Mouse (Mus musculus) testis, adult 2 months (tissue): ENCODE data around the gene Slfn2.

Experiments used
- CTCF ChIP-seq: fragments of 200-500 bp; IDR thresholded peaks from 2 replicates; pipeline ENCODE4 v1.5.1; 2012; ENCODE audit warnings: low read depth, mild to moderate bottlenecking, inconsistent platforms, low read length, moderate library complexity; ENCODE audit not compliant: control insufficient read depth, insufficient read depth, insufficient replicate concordance
- POLR2A ChIP-seq: fragments of 200-500 bp; IDR thresholded peaks from 2 replicates; pipeline ENCODE4 v1.6.1; 2012; ENCODE audit warnings: low read depth, mild to moderate bottlenecking, inconsistent platforms, low read length, moderate library complexity; ENCODE audit not compliant: control insufficient read depth

DNA sequence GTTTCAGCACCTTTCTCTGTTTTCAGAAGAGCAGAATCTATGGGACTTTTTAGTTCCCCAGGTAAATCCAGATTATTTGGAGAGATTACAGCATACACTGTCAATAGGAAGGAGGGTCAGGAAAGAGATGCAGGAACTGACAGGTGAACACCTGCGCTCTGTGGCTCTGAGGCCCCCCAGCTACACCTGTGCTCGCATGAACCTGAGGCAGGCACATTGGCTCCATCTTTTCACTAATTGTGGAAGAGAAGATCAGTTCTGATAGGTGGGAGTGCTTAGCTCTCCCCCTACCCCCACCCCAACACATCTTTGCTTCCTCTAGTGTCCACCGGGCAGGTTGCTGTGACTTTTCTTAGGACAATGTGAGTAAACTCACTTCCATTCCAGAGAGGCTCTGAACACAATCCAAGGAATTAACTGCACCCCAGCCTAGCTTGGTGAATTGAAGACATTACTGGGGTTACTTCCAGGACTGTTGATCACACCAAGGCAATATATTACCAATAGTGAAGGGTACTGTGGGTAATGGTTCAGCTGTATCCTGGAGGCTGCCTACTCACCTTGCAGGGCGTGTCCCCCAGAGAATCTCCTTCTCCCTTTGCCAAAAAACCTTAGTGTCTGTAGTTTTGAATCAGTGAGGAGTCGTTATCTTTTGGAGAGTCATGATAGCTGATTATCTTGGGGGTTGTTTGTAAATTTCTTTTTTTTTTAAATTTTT, 13.7 kb downstream of the Slfn2 start:
- TF ChIP-seq POLR2A (no peak), CTCF (no peak)
